Mouse (Mus musculus) adrenal gland, adult 18-20 months (tissue): ENCODE measurements around the gene Pwp2. TPM values are rescaled to one million over a fixed set of nuclear protein-coding genes. Genes with fewer than 3 reads are reported as not detected.

Source experiments
- total RNA-seq, 2 experiments: library from RNA; stranded (reverse); gene quantifications; 1 replicate in 1 of 2; 2 replicates in 1 of 2; pipeline ENCODE4 v1.2.3; 2021

Gene Pwp2
- total RNA-seq, 2 experiments from 2014 or later: 17.9 to 21.4 TPM

Other genes with a start within 250 kb of the Pwp2 start
- 1 to 10 TPM; 5.2 to 5.9 TPM for gene Trpm2, start 214.6 kb downstream of the Pwp2 start, total RNA-seq
- gene 1810043G02Rik, start 206.6 kb downstream of the Pwp2 start, total RNA-seq: 10 to 100 TPM; 17.9 to 21.1 TPM
- 100 to 1,000 TPM; 137 to 283 TPM for gene Pfkl, start 175.1 kb downstream of the Pwp2 start, total RNA-seq
- gene Dnmt3l, start 143.2 kb downstream of the Pwp2 start, total RNA-seq: 10 to 100 TPM in 1 of 2 experiments, 1 to 10 TPM in 1; 4.4 to 24.4 TPM
- gene Aire, start 141.5 kb downstream of the Pwp2 start, total RNA-seq: not detected
- 10 to 100 TPM; 13.2 to 18.2 TPM for gene Icosl, start 115.8 kb downstream of the Pwp2 start, total RNA-seq
- 100 to 1,000 TPM; 275 to 312 TPM for gene D10Jhu81e, start 15.4 kb downstream of the Pwp2 start, total RNA-seq
- 10 to 100 TPM; 44.2 to 53.2 TPM for gene Trappc10, start 59.5 kb upstream of the Pwp2 start, total RNA-seq
- 100 to 1,000 TPM; 289 to 343 TPM for gene Agpat3, start 167.3 kb upstream of the Pwp2 start, total RNA-seq
- 100 to 1,000 TPM; 255 to 265 TPM for gene Rrp1, start 227.9 kb upstream of the Pwp2 start, total RNA-seq
- 100 to 1,000 TPM; 317 to 349 TPM for gene Cstb, start 240.5 kb upstream of the Pwp2 start, total RNA-seq